Mouse (Mus musculus) myocyte (in vitro differentiated cells): ENCODE data around the gene Gm20767.
"Not testable (repeated sequence)": the region's sequence is repeated elsewhere in the genome, so short reads cannot be mapped to it uniquely, and the experiment has no call there.

Experiments used
- CEBPB ChIP-seq: IDR thresholded peaks from 2 replicates; pipeline ENCODE4 v1.6.1; 2011; ENCODE audit warnings: mild to moderate bottlenecking, moderate library complexity; ENCODE audit not compliant: poor library complexity, insufficient read depth, severe bottlenecking
- E2F4 ChIP-seq: IDR thresholded peaks from one replicate; pipeline ENCODE4 v1.6.1; 2011; ENCODE audit warnings: mild to moderate bottlenecking, control low read depth, moderate library complexity; ENCODE audit not compliant: insufficient read depth
- MAX ChIP-seq: IDR thresholded peaks from one replicate; pipeline ENCODE4 v1.6.1; 2011; ENCODE audit warnings: low read depth, mild to moderate bottlenecking, control low read depth
- MYOG ChIP-seq, 3 experiments: IDR thresholded peaks; one replicate each; pipeline ENCODE4 v1.6.1; 2011; ENCODE audit warnings: control low read depth in 2 of 3, low read depth in 2 of 3, mild to moderate bottlenecking in 2 of 3; ENCODE audit not compliant: insufficient read length in 2 of 3, control insufficient read depth in 1 of 3, insufficient read depth in 1 of 3
- POLR2A ChIP-seq: IDR thresholded peaks from one replicate; pipeline ENCODE4 v1.6.1; 2011; ENCODE audit warnings: low read depth, mild to moderate bottlenecking, control low read depth, moderate library complexity; ENCODE audit not compliant: insufficient read length
- POLR2AphosphoS2 ChIP-seq: IDR thresholded peaks from one replicate; pipeline ENCODE4 v1.6.1; 2011; ENCODE audit warnings: low read depth, control low read depth; ENCODE audit not compliant: insufficient read length
- TCF12 ChIP-seq: IDR thresholded peaks from one replicate; pipeline ENCODE4 v1.6.1; 2011; ENCODE audit warnings: mild to moderate bottlenecking, control low read depth; ENCODE audit not compliant: poor library complexity, insufficient read depth, severe bottlenecking
- TCF3 ChIP-seq: IDR thresholded peaks from one replicate; pipeline ENCODE4 v1.6.1; 2011; ENCODE audit warnings: low read depth, control low read depth; ENCODE audit not compliant: insufficient read length
- USF1 ChIP-seq: IDR thresholded peaks from one replicate; pipeline ENCODE4 v1.6.1; 2011; ENCODE audit warnings: low read depth, mild to moderate bottlenecking, control low read depth, moderate library complexity

DNA sequence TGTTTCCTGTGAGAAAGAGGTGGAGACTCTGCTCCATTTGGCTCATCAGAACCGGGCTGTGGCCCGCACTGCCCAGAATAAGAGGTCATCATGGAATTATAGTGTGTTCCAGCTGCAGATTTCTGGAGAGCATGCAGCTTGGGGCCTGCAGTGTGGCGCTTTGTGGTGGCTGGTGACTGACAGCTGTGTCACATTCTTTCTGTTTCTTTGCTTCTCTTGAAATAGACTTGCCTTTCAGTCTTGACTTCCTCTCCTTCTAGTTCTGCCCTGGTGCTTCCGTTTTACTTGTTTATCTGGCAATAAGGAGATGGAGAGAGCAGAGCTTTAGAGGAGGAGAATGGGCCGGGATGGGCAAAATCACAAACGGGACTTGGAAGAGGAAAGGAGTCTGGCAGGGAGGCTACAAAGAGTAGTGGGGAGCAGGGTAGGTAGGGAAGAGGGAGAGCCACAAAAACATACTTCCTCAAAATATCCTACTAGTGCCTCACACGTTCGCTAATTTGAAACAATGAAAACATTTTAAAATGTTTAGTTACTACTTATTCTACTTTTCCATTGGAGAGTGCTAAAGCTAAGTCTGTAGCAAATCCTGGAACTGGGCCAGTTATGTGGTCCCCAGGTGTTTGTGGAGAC, 56.3 kb downstream of the Gm20767 start:
- TF ChIP-seq MAX; POLR2A; CEBPB; MYOG (IDR thresholded peaks at IDR 0.05; ENCODE audit: control insufficient read depth in 1 of 3, insufficient read depth in 1 of 3, insufficient read length in 2 of 3, low read depth in 2 of 3); POLR2AphosphoS2; E2F4; TCF3; USF1; TCF12: not testable (repeated sequence)
